Mouse (Mus musculus) kidney, postnatal 4 days (tissue): ENCODE data around the gene Iqsec2.

Experiments used
- DNase-seq, 2 experiments: peaks; one replicate each; pipeline ENCODE4 v3.0.0; 2021; ENCODE audit warnings: mixed read lengths in 2 of 2

Iqsec2 gene

DNA sequence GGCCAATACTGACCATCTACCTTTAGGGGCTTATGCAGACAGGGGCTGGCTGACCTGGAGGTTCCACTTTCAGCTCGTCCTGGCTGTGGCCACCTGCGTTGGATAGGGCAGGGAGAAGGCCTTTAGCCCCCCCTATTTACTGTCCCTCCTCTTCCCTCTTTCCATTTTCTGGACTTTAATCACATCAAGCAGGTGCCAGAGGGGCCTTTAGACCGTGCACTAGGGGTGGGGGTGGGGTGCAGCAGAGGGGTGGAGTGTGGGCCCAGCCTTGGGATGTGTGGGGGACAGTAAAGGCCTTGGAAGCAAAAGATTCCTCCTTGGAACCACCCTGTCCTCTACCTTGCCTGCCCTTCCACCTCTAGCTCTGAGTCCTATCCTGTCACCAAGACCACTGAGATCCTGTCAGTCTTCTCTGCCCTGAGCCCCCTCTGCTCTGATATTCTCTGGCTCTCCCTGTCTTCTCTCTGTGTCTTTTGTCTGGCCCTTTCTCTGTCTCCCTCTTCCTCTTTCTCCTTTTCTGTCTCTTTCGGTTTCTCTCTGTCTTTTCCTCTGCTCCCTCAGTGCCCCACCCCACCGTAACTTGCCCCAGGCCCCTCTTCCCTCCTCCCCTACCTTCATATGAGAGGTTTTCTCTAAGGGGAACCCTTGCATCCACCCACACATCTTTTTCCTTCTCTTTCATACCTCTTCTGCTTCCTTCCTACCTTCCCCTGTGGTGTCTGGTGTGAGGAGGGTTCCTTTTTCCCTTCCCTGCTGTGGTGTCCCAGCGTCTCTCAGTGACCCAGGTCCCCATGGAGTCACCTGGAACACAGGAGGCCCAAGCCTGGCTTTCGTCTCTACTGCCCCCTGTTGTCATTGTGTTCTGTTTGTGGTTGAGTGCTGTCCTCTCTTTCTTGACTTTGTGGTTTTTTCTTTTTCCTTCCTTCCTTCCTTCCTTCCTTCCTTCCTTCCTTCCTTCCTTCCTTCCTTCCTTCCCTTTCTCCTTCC is 35.9 kb downstream of the Iqsec2 start:
- no peak for DNase-seq

GRCm38 (mm10) chrX:152187151-152187550 is 43.1 kb downstream of the Iqsec2 start:
- DNase-seq: no peak

DNA sequence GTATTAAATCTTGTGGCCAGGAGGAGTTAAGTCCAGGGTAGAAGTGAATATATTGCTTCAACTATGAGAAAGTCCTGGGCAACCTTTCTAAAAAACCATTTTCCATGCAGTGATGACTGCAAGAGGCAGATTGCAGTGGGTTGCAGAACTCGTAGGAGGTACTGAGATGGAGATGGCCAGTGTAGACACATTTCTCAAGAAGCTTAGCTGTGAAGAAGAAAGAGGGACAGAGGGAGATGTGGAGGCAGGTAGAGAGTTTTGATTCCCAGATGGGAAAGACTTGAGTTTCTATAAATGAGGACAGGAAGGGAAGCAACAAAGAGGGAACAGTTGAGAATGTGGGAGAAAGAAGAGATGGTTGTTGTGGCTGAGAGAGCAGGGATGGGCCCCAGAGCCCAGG is 47.2 kb downstream of the Iqsec2 start:
- DNase-seq: no peak

GRCm38 (mm10) chrX:152197814-152198648 is 54.0 kb downstream of the Iqsec2 start:
- no peak for DNase-seq

GRCm38 (mm10) chrX:152201737-152202421 is 57.8 kb downstream of the Iqsec2 start:
- DNase-seq: peak; percentile 19 to 45

GRCm38 (mm10) chrX:152202422-152203103 is 58.5 kb downstream of the Iqsec2 start:
- DNase-seq: no peak

GRCm38 (mm10) chrX:152203247-152203646 is 59.2 kb downstream of the Iqsec2 start:
- no peak for DNase-seq

- no peak for DNase-seq
Observed at GRCm38 (mm10) chrX:152205486-152205885, 61.4 kb downstream of the Iqsec2 start.

GRCm38 (mm10) chrX:152214703-152215102 is 70.6 kb downstream of the Iqsec2 start:
- no peak for DNase-seq

DNA sequence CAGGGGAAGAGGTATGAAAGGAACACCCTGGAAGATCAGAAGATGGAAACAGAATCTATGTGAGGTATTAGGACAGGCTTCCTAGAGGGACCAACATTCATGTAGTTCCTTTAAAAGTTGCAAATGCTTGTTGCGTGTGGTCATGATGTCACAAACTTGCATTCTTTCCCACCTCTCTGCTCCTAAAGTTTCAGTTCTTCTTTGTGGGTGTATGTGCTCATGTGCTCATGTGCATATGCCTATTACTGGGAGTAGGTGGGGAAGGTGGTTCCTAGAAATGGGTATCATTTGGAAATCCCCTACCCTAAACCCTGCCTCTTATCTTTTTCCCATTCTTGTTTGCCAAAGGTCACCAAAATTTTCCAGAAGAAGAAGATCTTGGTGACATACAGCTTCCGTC is 74.5 kb downstream of the Iqsec2 start:
- no peak for DNase-seq

DNA sequence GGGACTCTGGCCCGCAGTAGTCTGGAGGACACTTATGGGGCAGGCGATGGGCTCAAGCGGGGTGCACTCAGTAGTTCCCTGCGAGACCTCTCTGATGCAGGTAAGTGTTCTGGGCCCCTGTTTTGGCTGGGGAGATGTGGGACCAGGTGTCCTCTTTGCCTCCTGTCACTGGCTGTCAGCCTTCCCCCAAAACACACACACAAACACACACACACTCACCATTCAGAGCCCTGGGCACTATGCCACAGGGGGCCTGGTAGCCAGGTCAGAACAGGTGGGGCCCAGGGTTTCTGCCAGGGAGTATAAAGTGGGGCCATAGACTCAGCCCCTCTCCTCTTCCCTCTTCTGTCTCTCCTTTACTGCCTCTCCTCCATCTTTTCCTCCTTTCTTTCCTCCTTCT is 77.7 kb downstream of the Iqsec2 start:
- no peak for DNase-seq

DNA sequence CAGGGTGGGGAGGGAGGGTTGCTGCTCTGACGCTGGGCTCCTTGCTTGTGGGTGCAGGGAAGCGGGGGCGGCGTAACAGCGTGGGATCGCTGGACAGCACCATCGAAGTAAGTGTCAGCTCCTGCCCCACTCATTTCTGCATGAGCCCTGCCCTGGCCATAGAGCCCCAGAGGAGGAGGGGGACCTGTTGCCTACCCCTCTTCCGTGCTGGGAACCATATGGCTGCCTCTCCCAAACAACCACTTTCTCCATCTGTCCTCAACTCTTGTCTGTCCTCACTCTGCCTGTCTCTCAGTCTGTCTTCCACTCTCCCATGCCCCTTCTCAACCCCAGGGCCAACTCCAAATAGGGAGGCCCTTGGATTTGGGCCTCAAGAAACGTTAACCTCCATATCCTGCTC is 78.2 kb downstream of the Iqsec2 start:
- DNase-seq: no peak

- no peak for DNase-seq
Observed at GRCm38 (mm10) chrX:152223313-152223712, 79.2 kb downstream of the Iqsec2 start.

DNA sequence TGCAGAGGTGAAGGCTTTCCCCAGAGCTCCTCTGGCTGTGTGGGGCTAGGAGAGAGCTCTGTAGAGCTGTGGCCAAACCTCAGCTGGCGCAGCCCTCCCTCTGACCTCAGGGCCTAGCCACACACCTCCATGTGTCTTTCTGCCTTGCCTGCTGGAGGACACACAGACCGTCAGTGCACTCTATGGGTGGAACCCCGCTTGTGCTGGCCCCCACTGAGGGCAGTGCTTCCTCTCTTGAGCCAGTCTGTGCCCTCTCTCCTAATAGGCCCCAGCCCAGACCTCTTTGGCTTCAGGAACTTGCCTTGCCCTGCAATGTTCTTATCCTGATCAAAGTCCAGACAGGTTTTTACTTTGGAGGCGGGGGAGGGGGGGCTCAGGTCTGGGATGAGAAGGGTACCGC is 80.2 kb downstream of the Iqsec2 start:
- no peak for DNase-seq

DNA sequence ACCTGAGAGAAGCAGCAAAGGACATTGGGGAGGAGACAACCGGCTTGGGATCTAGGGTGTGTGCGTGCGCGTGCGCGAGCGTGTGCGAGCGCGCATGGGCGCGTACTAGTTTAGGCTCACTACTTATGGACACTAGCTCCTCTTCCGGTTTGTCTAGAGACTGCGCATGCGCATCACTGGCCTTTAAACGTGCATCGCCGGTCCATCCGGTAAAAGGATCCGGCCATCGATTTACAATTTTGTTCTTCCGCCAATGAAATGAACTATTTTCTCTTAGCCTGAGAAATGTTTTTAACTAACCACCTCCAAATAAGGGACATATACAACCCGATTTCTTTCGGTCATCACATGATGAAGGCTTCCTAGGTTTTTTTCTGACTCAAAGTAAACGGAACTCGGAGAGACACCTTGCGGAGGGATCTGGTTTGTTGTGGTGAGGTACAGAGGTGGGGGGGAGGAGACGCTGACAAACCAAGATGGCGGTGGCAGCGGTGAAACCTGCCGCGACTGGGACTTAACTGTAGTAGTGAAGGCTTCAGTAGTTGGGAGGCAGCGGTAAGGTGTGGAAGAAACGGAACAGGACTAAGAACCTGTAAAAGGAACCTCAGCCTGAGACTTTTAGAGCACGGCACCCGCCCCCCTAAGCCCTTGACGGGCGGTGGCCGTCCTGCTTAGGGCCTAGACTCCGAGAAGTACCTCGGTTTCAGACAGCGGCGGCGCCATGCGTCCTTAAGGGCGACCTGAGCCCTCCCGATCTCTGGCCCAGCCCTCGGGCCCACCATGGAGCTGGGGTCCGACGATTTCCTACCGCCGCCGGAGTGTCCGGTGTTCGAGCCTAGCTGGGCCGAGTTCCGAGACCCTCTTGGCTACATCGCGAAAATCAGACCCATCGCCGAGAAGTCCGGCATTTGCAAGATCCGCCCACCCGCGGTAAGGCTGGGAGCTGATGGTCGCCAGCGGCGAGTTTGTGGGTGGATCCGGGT is 89.0 kb downstream of the Iqsec2 start, which contains the start of gene Kdm5c:
Kdm5c (plus strand) TSS at position 240 of the 983 bp plus-strand sequence.
- peak; percentile 93 to 99 for DNase-seq

GRCm38 (mm10) chrX:152234125-152234524 is 90.1 kb downstream of the Iqsec2 start:
- no peak for DNase-seq

GRCm38 (mm10) chrX:152235758-152236157 is 91.7 kb downstream of the Iqsec2 start:
- no peak for DNase-seq

DNA sequence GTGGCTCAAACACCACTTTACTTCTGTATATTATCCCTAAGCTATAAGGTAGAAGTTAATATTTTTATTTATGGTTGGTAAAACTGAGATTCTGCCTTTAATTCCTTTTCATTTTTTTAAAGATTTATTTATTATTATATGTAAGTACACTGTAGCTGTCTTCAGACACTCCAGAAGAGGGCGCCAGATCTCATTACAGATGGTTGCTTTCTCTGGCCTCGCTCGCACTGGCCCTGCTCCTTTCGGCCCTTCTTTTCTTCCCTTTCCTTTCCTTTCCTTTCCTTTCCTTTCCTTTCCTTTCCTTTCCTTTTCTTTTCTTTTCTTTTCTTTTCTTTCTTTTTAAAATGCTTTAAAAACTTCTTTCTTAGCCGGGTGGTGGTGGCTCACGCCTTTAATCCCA is 99.1 kb downstream of the Iqsec2 start:
- DNase-seq: peak; percentile 8 to 26

DNA sequence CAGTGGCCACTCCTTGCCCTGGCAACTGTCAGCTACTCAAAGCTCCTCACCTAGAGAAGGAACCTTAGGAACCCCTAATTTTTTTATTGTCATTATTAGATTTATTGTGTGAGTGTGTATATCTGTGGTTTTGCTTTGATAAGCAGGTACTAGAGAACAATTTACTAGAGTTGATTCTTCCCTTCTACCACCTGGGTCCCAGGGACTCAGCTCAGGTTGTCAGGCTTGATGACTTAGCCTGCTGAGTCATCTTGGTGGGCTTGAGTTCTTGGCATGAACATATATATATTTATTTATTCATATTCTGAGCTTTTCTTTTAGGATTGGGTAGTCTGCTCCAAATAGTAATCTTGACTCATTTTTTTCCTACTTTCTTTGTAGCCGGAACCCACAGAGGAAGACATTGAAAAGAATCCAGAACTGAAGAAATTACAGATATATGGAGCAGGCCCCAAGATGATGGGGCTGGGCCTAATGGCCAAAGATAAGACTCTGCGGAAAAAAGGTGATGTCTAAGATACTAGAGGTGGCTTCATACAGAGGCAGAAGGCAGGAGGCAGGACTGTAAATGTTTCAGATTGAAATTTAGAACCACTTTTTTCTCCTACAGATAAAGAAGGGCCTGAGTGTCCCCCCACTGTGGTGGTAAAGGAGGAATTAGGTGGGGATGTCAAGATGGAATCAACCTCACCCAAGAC is 100.6 kb downstream of the Iqsec2 start:
- DNase-seq: no peak

- no peak for DNase-seq
Observed at GRCm38 (mm10) chrX:152271189-152271588, 127.1 kb downstream of the Iqsec2 start.
